Mouse (Mus musculus) thymus, postnatal 4 days (tissue): ENCODE data around the gene Nabp1.
A peak's percentile ranks its signal among the peaks of the same experiment; 100 is the strongest.

Source experiments
- DNase-seq: peaks from one replicate; pipeline ENCODE4 v3.0.0; 2021

The Nabp1 gene

DNA sequence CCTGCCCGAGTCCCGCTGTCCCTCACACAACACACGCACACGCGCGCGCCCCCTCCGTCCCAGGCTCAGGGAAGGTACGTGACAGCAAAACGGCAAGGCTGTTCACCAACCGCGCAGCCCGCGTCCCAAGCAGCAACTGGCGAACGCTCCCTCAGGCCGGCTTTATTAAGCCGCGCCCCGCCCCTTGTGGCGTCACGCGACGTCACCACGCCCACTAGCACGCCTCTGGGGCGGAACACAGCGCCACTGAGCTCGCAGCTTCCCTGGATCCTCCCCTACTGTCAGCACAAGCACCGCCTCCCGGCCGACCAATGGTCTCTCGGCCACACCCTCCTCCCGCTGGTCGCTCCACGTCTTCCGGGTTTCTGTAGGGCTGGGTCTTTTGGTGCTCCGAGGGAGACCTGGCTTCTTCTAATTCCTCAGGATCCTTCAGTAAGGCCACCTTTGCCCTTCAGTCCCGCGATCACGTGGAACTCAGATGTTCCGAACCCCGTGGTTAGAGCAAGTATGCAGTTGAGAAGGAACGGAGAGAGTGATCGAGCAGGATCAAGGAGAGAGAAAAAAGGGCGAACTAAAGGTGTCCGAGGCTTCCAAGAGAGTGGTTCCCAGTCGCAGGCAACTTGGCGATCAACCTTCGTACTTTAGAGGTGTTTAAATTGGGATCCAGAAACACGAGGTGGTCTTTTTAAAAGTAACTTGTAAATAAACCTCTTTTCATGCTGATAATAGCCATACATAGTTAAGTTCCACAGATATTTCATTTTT, at the start of gene Nabp1:
Nabp1 (minus strand) TSS at position 164 of the 765 bp plus-strand sequence.
- DNase-seq: peak; percentile 99

DNA sequence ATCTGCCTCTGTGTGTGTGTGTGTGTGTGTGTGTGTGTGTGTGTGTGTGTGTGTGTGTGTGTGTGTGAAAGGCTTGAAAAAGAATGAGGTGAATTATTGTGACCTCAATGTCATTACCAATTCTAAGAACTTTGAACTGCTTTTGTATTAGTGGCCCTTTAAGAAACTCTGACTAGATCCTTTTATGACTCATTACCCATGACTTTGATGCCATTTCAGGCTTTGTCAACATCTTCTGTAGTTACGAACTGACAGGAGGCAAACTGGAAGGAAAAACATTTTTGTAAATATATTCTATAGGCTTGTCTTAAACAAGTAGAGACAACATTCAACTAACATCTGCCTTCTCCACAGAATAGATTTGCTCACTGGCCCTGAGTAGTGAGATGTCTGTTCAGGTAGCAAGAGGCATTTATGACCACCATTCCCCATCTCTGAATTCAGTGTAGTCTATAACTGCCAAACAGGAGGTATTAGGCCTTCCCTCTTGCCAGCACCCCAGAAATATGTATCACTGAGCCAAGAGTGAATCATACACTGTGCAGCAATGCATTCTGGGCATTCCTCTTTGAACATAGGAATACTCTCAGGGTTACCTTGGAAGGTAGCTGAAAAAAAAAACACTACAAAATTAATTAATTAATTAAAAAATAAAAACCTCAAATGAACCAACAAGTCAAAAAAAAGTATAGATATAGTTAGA, 47.5 kb upstream of the Nabp1 start:
- DNase-seq: no peak

DNA sequence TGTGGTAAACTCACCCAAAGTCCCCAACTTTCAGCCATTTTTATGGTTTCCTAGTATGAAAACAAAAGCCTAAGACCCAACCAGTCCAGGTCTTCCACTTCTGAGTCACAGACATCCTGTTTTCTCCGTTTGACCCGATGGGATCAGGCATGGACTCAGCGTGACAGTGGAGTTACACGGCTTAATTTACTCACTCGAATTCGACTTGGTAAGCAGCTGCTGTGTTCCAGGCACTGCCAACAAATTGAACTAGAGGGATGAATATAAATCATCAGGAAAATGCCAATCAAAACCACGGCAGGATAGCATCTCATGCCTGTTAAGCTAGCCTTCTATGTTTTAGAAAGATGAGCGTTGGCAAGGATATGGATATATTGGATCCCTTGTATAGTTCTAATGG, 43.4 kb upstream of the Nabp1 start:
- no peak for DNase-seq

DNA sequence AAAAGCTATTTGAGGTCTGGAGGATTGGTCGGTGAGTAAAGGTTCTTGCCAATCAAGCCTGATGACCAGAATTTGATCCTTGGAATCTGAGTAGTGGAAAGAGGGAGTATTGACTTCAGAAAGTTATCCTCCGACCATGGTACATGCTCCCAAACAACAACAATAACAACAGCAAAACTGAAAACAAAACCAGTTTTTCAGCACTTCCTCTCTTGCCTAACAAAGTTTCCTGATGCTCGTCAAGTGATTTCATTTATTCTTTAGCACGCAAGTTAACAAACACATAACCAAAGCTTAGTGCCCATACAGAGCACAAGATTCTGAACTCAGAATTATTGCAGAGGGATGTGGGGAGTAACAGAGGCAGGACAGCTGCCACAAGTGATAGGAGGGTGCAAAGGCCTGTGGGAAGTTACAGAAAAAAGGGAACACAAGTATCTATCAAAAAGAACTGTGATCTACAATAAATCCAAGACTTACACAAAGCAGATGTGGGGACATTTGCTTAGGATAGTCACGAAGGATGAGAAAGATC, 42.1 kb upstream of the Nabp1 start:
- DNase-seq: no peak

DNA sequence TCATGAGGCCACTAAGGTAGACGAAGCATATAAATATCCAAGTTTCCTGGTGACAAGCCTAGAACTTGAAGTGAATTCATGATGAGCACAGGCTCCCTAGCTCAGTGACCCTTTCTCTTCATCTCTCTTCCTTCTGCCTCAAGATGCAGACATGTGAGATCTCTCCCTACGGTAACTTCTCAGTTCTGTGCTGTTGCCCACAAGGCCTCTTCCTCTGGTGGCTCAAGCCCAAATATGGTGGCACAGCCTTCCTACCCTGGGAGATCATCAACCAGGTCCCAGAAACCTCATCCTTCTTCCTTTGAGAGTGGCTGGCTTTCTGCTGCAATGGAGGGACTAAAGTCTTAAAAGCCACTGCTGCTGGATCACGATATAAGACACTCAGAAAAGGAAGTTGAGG, 40.9 kb upstream of the Nabp1 start:
- DNase-seq: no peak

DNA sequence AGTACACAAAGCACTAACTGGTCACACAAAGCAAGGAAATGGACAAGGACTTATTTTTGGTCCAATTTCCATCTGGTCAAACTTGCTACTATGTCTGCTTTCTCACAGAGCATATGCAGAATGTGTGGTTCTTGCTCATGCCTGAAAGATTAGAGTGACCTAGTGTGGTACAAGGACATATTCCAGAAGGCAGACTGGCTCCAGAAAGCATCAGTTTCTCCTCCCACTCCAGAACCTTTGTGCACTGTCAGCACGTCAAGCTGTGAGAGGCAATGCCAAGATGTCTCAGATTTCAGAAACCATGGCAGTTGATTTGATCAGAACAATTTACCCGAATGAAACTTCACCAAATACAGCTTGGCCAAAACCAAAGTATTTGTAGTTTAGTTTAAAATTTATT, 37.4 kb upstream of the Nabp1 start:
- DNase-seq: no peak

DNA sequence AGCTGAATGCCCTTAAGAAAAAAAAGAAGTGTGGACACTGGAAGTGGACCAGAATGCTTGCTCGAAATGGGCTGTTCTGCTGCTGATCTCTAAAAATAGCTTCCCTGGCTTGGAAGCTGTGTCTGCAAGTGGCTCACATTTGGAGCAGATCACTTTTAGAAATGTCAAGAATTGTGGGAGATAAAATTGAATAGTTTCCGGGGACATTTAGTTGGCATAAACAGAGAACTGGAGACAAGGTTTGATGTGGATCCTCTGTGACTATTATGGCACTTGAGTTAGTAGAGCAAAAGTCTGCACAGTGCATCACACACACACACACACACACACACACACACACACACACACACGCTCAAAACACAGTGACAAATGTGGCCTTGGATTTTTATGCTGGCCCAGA, 36.8 kb upstream of the Nabp1 start:
- no peak for DNase-seq

DNA sequence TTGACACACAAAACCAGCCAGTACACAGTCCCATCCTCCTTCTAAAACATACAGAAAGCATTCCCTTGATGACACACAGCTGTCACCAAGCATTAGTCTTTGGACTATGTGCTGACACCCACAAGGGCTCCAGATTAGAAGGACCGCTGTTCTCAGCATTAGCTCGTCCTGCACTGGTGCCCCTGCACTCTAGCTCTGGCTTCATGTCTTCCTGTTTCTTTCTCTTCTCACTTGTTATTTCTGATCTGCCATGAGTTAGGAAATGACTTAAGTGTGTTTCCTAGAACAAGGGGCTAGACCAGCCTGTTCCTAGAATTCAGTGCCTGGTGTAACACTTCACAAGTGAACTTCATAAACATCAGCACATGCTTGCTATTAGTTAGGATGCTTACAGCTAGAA, 36.2 kb upstream of the Nabp1 start:
- DNase-seq: no peak

DNA sequence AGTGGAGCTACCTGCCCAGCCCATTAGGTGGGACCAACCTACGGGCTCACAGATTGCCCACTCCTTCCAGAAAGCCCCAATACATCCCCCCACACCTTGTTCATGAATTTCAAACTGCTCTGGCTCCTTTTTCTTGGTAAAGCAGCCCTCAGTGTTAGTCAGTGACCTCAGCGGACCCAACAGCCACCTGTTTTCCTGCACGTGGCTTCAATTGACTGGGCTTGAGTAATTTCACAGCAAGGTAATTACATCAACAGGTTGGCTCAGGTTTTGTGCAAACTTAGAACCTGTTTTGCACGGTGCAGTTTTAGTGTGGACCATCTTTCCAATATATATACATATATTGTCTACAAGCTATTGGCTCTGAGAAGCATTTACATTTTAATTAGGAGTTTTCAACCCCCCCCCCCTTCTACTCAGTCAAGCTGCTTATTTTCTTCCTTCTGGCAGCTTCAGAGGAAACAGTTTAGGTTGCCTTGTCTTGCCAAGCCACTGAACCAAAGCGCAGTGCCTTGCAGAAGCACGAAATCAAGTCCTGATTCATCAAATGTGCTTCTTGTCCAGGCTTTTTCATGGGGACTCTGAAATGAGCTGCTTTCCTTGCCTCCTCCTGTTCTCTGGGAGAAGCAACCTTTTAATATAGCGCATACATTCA, 35.0 kb upstream of the Nabp1 start:
- no peak for DNase-seq

DNA sequence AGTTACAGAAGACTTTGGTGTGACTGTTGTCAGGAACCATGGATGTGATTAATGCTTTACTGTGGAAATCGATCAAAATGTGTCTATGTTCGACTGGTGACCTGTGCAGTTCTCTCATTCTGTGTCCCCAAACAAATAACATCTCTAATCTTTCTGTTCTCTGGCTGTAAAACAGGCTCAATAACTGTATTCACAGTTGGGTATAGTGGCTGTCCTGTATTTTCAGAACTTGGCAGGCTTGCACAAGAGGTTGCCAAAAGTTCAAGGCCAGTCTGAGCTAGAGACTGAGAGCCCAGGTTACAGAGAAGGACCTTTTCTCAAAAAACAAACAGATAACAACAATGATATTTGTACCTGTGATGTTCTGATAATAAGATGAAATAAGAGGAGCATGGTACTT, 34.1 kb upstream of the Nabp1 start:
- DNase-seq: no peak

DNA sequence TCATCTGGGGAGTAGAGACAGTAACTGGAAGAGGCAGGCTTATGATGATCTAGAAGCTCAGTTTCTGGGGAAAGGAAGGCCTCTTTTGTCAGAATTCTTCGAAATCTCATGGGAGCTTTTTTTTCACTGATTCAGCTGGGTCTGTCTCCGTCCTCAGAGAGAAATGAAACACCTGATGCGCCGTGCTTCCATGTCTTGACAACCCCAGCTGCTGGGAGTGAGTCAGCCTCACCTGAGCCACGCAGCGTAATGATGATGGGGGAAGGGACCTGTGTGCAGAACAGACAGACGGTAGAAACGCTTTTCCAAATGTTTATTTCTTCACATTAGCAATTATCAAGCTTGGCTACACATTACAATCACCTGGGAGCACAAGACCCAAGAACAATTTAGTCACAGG, 31.6 kb upstream of the Nabp1 start:
- DNase-seq: no peak

DNA sequence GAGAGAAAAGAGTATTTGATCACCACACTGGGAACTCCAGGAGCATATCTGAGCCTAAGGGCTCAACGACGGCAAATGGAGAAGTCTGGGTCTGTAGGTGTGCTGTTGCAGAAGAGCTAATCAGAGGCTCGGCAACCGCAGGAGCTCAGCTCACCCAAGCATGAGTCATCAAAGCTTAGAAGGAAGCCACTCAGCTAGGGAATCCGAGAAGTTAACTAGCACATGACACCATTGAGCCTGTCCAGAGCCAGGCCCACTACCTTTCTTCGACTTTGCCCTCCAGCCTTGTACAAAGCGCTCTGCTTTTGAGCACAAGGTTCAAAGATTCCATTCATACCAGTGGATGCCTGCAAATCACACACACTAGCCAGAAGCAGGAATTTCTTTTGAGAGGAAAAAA, 30.9 kb upstream of the Nabp1 start:
- peak; percentile 33 for DNase-seq

DNA sequence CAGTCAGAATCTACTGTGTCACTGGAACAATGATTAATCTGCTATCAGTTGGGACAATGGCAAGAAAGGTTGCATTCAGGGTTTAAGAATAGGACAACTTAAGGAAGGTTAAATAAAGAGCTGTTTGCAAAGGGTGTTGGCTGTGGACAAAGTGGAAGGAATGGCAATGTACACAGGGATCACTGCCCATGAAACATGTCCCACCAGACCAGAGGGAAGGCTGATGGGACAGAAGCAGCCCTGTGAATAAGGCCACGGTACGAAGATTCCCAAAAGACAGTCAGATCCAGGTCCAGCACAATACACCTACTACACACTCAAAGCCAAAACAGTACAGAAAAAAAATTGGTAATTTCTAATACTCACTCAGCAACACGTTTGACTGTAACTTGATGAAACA, 30.3 kb upstream of the Nabp1 start:
- DNase-seq: no peak

DNA sequence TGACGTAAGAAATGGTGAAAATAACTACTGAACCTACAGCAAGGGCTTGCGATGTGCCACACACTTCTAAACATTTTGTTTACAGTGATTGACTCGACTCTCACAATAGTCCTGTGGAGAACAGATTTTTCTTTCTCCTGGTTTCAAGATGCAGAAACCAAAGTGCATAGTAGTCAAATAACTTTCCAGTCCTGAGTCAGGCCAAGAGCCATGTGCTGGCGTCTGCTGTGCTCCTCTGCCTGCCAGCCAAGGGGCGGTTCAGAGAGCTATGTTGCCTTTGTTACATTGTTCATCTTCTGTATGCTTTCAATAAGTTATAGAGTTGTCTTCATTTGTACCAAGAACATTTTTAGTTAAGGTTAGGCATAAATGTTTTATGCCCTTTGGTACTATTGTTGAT, 29.2 kb upstream of the Nabp1 start:
- no peak for DNase-seq

DNA sequence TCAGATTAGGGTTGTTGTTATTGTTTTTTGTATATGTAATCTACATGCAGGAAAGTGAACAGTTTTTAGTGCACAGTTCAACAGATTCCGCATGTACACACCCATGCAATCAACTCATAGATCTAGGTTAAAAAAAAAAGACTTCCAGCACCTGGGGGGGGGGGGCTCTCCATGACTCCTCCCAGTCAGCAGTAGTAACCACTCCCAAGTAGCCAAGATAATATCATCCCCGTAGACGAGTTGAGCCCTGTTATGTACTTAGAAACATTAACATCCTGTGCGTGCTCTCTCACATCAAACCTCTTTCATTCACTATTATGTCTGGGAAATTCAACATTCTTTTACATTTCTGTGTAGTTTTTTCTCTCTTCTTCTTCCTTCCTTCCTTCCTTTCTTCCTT, 28.0 kb upstream of the Nabp1 start:
- no peak for DNase-seq

DNA sequence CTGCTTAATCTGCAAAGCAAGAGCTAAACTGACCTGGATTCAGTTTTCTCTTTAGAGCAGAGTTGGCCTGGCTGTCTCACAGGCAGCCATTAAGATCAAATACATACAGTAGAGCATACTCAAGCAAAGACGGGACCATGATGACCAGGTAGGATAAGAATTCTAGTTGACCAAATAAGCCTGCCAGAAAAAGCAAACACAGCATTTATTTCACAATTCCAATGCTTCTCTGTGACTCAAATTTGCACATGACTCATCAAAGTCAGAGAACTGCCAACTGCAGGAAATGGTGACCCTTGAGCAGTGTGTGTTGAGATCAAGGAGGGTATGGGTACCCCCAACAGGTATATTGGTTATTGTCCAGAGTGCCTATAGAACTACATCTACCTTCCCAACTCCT, 27.4 kb upstream of the Nabp1 start:
- no peak for DNase-seq

DNA sequence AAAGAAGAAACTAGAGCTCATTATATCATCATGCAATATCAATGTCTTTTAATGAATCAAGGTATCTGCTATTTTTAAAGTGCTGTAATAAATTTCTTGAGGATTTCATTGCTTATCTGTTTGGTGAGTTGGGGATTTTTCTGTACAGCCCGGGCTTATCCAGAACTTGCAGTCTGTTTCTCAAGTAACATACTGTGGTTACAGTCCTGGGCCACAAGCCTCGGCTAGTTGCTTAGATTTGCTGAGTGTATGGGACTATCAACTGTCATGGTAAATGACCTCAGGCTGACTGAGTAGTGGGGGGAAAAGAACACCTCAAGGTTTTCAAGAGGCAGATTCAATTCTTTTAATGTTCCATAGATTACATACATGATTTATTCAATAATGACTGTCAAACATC, 24.8 kb upstream of the Nabp1 start:
- no peak for DNase-seq

DNA sequence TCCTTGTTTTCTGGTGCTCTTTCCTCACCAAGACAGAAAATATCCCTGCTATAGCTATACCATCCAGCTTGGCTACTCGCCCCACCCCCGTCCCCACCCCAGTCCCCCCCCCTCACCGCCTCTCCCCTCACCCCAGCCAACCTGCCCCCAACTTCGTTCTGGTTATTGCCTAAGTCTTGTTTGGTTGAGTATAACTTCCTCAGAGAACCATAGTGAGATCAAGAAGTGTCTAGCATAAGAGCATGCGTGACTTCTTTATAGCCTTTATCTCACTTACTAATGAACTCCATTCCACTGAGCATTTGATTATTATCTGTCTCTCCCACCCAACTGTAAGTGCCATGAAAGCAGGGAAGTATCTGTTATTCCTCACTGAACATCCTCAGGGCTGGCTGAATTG, 24.1 kb upstream of the Nabp1 start:
- DNase-seq: no peak

DNA sequence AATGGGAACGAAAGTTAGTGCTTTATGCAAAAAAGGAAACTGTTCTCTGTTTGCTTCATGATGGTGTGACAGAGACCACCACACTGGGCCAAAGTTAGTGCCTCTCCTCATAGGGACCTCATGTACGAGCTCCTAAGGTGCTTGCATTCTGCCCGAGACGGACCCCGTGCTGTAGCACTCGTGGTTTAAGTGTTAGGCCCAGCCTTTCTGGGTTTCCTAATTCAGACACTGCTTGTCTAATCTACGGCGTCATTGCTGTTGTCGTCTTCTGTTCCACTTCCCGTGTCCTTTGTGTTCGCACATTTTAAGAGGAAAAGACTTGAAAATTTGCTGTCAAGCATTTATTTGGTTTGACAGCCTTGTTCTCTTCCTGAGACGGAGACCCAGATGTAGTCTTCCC, 23.0 kb upstream of the Nabp1 start:
- no peak for DNase-seq

DNA sequence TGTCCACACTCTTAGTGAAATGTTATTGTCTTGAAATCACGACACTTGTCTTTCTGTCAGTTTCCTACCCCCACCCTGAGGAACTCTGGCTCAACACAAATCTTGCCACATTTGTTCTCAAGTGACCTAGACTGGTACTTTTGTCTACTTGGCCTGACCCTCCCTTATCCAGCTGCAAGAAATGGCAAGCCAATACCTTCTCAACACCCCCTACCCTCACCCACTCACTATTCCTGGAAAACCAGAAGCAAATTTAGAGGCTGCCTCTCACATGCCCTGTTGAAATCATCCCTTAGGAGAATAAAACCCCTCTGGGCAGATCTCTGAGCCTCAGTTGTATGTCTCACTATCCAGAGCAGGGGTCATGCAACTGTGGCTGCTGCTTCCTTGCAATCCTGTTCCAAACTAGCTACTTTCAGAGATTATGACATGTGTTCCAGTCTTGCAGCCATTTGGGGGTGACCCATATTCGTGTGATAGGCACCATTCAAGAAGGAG, 20.4 kb upstream of the Nabp1 start:
- DNase-seq: no peak

DNA sequence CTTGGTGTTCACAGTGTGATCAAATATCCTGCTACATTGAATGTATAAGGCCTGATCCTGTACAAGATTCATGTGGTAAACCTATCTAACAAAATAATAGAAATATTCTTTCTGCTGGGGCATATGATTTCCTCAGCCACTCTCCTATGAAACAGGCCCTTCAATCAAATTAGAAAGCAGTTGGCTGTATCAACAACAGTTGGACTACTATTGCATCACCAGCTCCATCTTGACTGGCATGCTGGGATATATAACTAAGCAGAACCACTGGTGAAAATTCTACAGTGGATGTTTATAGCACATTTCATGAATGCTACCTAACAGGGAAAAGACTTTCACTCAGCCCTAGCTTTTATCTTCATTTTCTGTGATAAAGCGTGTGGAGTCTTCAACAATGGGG, 17.9 kb upstream of the Nabp1 start:
- peak; percentile 0 for DNase-seq

DNA sequence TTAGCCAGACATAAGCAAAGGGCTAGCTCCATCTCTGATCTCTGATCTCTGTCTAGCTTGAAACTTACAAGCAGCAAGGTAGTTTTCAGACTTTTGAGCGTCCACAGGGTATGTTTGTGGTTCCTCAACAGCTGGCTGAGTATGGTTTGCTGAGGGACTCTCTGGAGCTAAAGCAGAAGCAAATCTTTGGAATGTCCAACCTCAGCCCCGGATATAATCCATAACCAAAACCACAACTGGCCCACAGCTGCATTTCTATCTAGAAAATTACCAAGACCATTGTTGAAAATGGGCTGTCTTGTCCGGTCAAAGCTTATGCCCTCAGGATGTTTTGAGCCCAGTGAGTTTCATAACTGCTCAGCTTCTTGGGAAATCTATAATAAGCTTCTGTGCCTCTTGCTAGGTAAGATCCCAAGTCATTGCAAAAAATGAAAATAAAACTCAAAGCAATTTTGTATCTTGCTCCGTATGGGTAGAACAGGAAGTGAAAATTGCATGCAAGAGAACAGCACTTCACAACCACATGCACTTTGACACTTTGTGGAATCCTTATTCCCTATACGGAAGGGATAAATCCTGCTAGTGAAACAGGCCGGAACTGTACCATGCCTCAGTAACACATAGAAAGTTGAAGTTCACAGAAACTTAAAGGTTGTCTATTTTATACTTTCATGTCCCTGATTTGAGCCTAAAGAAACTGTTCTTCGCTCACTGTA, 15.5 kb upstream of the Nabp1 start:
- DNase-seq: no peak

DNA sequence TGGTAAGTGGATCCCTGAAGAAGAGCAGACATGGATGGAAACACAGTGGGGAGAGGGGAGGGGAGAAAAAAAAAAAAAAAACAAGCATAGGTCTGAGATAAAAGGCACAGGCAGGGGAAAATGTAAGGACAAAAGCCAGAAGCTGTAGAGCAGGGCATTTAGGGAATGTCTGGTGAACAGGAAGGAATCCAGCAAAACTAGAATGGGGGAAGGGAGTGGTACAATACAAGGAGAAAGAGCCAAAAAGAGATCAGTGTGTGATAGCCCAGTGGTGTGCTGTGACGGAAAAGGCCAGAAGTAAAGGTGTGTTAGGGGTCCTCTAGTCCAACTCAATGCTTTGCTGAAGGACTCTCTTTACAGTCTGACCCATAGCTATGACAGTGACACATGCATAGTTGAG, 8.1 kb upstream of the Nabp1 start:
- no peak for DNase-seq
